Mouse (Mus musculus) cerebellum, adult 2 months (tissue): ENCODE results near the gene Cyb561d2. TPM values are rescaled to one million over a fixed set of nuclear protein-coding genes. Genes with fewer than 3 reads are reported as not detected.

Experiments
- DNase-seq, 2 experiments: peaks; one replicate each; pipeline ENCODE4 v3.0.0; 2021
- H3K27ac ChIP-seq: fragments of 200-500 bp; 2 replicates; pipeline ENCODE4 v1.5.1; 2012; ENCODE audit warnings: low read length, control low read depth, inconsistent platforms; ENCODE audit not compliant: insufficient read depth
- H3K27me3 ChIP-seq: fragments of 200-500 bp; 2 replicates; pipeline ENCODE4 v1.6.1; 2012; ENCODE audit warnings: inconsistent platforms, mild to moderate bottlenecking, low read length, moderate library complexity; ENCODE audit not compliant: control insufficient read depth, insufficient read depth
- H3K4me1 ChIP-seq: fragments of 200-500 bp; 2 replicates; pipeline ENCODE4 v1.6.1; 2011; ENCODE audit warnings: low read length; ENCODE audit not compliant: control insufficient read depth, insufficient read depth
- H3K4me3 ChIP-seq: fragments of 200-500 bp; replicated peaks from 2 replicates; pipeline ENCODE3; 2011; ENCODE audit warnings: mild to moderate bottlenecking, low read depth, low read length, control low read depth; ENCODE audit not compliant: insufficient read depth
- CTCF ChIP-seq: fragments of 200-500 bp; IDR thresholded peaks from 2 replicates; pipeline ENCODE4 v1.5.1; 2011; ENCODE audit warnings: low read depth, mild to moderate bottlenecking, control low read depth, low read length, moderate library complexity, borderline replicate concordance; ENCODE audit not compliant: insufficient read depth
- POLR2A ChIP-seq: fragments of 200-500 bp; IDR thresholded peaks from 2 replicates; pipeline ENCODE4 v1.6.1; 2011; ENCODE audit warnings: low read length, control low read depth, borderline replicate concordance; ENCODE audit not compliant: insufficient read depth
- WGBS: fragments of 180-500 bp; shearing (Covaris S2); methylation state at CpG from one replicate; pipeline ENCODE4 v1.1.7; 2018; 5-methylcytosine and 5-hydroxymethylcytosine counted together
- polyA plus RNA-seq: library from polyadenylated mRNA; depleted of rRNA; stranded (reverse); fragments of >200 nt; gene quantifications from 2 replicates; pipeline ENCODE4 v1.2.3, GENCODE M21; 2012

Cyb561d2 gene
- polyA plus RNA-seq, 1 experiment: 21.2 TPM

DNA sequence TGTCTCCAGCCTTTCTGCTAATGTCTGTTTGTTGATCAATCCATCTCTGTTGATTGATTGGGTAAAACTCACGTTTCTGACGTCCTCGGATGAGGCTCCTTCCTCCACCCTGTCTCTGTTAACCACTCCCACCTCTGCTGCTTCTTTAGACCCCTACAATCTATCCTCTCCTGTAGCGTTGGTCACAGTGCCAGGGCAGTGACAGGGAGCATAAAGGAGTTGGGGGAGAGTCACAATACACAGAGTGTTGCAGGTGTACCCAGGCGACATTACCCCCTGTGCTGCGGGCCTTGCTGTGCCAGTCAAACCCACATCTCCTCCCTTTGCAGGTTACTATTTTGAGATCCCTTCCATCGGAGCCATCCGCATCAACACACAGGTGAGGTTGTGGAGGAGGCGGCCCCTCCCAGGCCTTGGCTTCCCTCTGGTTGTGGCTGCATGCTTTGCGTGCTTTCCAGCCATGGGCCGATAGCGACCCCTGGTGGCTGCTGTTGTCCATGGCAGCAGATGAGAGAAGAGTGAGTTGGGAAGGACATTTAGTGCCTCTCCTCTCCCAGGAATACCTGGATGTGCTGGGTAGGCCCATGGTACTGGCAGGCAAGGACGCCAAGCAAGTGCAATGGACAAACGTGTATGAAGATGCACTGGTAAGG is 27.6 kb downstream of the Cyb561d2 start:
- Histone ChIP-seq H3K4me3 (no peak overlapping the region), H3K27ac (no peak overlapping the region), H3K27me3 (no peaks in the 10 kb centered on the region), H3K4me1 (no peaks in the 10 kb centered on the region)
- TF ChIP-seq CTCF: peak; percentile 100
- TF ChIP-seq POLR2A: no peak
- DNase-seq: peak; percentile 83 to 93
- WGBS: 29% methylated on average over 14 of the region's 14 CpGs

DNA sequence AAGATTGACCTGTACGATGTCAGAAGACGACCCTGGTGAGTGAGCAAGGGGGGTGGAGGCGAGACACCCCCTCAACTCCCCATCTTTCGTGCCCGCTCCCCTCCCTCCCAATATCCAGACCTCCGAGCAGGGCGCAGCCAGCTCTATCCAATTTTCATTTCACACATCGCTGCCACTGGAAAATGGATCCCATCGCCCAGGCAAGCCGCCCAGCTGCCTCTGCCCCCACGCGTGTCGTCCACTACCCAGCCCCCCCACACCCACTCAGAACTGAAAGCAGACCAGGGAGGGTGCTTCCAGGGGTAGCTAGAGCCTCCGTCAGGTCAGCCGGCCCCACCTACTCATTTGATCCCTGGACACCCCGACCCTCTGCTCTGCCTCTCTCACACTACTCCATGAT is 29.7 kb downstream of the Cyb561d2 start:
- H3K27me3 ChIP-seq: no peaks in the 10 kb centered on the region
- no peaks in the 10 kb centered on the region for H3K4me1 ChIP-seq
- 59% methylated on average over 16 of the region's 16 CpGs for WGBS
- TF ChIP-seq POLR2A: no peak
- TF ChIP-seq CTCF: no peak
- H3K27ac ChIP-seq: no peak overlapping the region
- no peak for DNase-seq
- no peak overlapping the region for H3K4me3 ChIP-seq

- H3K27me3 ChIP-seq: no peaks in the 10 kb centered on the region
- no peak overlapping the region for H3K27ac ChIP-seq
- H3K4me1 ChIP-seq: no peaks in the 10 kb centered on the region
- TF ChIP-seq POLR2A: no peak
- no peak for TF ChIP-seq CTCF
- WGBS: 86% methylated on average over 8 of the region's 8 CpGs
- no peak overlapping the region for H3K4me3 ChIP-seq
- no peak for DNase-seq
These were observed 30.6 kb downstream of the Cyb561d2 start for GRCm38 (mm10) chr9:107511436-107511835.

- no peak overlapping the region for H3K27ac ChIP-seq
These were observed 31.5 kb downstream of the Cyb561d2 start for GRCm38 (mm10) chr9:107510384-107511100.

DNA sequence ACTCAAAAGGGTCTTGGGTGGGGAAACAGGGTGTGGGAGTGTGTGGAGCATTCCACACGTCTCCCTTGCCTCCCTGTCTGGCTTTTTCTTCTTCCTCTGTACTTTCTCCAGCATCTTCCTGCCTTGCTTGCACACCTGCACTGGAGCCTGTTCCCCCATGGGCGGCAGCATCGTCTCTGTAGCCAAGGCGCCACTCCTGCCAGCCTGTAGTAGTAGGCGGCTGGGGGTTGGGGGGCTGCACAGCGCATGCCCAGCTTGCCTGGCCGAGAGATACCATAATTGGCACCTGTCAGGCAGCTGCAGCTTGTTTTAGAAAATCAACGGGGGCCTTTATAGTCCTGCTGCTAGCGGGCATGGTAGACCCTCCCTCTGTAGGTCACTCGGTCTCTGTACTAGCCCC is 33.7 kb downstream of the Cyb561d2 start:
- TF ChIP-seq CTCF (no peak), POLR2A (no peak)
- DNase-seq: no peak
- 75% methylated on average over 10 of the region's 10 CpGs for WGBS
- Histone ChIP-seq H3K27me3 (no peaks in the 10 kb centered on the region), H3K4me1 (peaks cover 12% of the 10 kb centered on the region; the same call in 1 of the 2 replicates), H3K27ac (no peak overlapping the region), H3K4me3 (no peak overlapping the region)

More at GRCm38 (mm10) chr9:107510384-107511100, 31.5 kb downstream of the Cyb561d2 start:
- TF ChIP-seq CTCF: no peak
- no peak for TF ChIP-seq POLR2A
- no peak overlapping the region for H3K4me3 ChIP-seq
- no peak for DNase-seq
- no peaks in the 10 kb centered on the region for H3K27me3 ChIP-seq
- WGBS: 76% methylated on average over 14 of the region's 14 CpGs
- H3K4me1 ChIP-seq: peaks cover under 1% of the 10 kb centered on the region; the same call in 1 of the 2 replicates

GRCm38 (mm10) chr9:107504662-107505537 is 37.1 kb downstream of the Cyb561d2 start:
- Histone ChIP-seq H3K4me3 (no peak overlapping the region), H3K27ac (no peak overlapping the region), H3K4me1 (peaks cover 32% of the 10 kb centered on the region), H3K27me3 (no peaks in the 10 kb centered on the region)
- TF ChIP-seq POLR2A: no peak
- no peak for TF ChIP-seq CTCF
- peak; percentile 45 to 50 for DNase-seq
- 56% methylated on average over 19 of the region's 19 CpGs for WGBS

DNA sequence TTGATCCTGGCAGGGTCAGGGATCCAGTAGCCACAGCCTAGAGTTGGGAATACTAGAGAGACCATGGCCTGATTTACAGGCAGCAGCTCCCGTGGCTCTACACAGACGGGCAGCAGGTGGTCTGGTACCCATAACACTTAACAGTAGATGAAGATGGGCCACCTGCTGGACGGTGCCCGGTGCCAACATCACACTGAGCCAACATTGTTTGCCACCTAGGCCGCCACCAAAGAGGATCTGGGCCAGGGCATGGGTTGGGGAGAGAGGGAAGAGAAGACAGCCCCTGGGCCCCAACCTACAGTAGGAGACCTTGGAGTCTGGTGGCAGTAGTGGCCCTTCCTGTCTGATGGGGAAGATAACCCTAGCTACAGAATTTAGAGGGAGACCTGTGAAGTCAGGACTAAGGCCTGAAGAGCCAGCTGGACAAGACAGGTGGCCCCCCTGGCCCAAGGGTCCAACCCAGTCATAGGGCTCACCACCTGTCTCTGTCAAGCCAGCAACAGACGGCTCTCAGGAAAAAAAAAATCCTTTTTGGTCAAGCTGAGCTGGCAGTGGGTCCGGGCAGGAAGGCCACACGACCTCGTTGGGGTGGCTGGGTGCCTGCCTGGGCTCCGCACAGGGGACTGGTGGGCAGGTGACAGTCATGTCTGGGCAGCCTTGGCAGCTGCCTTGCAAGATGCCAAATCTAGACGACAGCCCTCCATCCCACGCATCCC is 39.7 kb downstream of the Cyb561d2 start:
- 12% methylated on average over 12 of the region's 12 CpGs for WGBS

More for the DNA sequence above, 39.7 kb downstream of the Cyb561d2 start:
- peak; percentile 75 to 88 for DNase-seq
- peak overlapping the region; percentile 35; the same call in 1 of the 2 replicates for H3K27ac ChIP-seq
- no peak overlapping the region for H3K4me3 ChIP-seq
- no peaks in the 10 kb centered on the region for H3K27me3 ChIP-seq
- TF ChIP-seq POLR2A (0 out of 2 replicates have a peak, but pooled peaks have one; percentile 0), CTCF (no peak)
- H3K4me1 ChIP-seq: peaks cover 32% of the 10 kb centered on the region
